Mouse (Mus musculus): ENCODE measurements around the gene Enpp1.
"Not testable (repeated sequence)": the region's sequence is repeated elsewhere in the genome, so short reads cannot be mapped to it uniquely, and the experiment has no call there.

The Enpp1 gene

DNA sequence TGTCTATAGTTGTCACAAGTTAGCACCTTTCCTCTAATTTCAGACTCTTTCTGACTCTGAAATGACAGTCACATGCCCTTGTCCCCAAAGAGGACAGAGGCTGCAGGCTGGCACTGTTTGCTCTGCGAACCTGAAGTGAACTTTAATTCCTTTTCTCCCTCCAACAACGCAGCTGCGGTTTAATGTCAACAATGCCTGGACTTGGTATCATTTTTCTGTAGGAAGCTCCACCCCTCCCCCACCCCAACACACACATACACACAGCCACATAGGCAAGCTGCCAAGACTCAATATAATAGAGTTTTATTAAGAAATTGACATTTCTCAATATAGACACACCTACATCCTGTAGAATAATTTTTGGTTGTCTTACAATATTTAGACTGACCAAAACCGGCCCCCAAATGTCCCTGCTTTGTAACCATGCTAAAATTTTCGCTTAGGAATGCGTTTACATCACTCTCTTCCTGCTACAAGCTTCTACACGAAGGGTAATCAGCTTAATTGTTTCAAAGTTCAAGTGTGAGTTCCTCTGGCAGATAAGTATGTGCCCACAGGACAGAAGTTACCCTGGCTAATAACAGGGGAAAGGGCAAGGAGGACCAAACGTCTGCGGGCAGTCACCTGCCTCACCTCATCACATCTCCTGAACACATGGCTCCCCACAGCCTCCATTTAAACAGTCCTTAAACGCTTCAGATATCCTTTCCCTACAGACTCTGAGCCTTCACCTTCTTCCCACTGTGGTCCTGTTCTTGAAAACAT is 73.5 kb downstream of the Enpp1 start:
- in situ Hi-C loops (cut with MboI, MseI) = no loop called here

DNA sequence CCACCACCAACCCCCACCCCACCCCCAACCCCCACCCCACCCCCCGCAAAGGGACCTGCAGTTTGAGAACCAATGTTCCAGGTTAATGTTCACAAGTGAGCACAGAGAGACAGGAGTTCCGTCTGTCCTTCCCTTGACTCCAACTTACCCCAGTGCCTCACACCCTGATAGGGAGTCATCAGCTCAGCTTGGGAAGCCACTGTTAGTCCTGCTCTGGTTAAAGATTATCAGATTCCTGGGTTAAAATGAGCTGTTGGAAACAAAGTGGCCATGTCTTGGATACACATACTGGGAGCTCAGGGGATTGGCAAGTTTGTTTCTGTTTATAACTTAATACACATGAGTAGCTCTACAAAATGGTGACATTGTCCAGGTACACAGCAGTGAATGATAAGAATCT is 75.0 kb downstream of the Enpp1 start:
- in situ Hi-C loops (cut with MboI, MseI) = no loop called here

DNA sequence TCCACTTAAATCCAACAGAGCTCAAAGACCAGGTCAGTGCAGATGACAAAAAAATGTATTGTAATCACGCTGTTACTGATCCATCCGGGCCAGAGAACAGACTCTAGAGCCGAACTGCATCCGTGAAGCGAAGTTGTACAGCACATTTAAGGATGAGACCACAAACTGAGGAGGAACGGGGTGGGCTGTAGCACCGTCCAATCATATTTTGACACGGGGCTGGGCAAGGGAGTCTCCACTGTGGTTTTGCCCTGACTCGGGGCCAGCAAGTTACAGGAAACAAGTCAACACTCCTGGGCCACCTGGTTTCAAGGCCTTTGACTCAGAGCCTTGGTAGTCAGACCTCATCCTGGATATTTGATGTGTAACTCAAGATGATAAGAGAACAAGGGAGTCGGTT is 76.1 kb downstream of the Enpp1 start:
- in situ Hi-C loops (cut with MboI, MseI) = no loop called here

DNA sequence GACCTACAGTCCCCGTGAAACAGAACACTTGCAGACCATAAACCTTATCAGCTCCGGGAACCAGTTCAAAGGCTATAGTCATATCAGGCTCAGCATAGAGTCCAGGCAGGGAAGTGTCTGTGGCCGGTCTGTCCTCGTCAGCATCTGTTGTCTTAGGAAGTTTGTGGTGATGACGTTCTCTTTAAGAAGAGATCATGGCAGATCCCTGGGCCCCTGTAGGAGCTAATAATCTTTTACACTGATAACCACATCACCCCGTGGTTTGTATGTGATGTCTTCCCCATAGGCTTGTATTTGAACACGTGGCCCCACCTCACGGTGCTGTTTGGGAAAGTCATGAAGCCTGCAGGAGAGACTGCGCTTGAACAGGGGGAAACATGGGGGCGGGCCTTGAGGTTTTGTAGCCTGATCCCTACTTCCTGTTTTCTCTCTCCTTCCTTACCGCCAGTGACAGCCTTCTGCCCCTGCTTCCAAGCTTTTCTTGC is 76.6 kb downstream of the Enpp1 start:
- in situ Hi-C loops (cut with MboI, MseI) = no loop called here

DNA sequence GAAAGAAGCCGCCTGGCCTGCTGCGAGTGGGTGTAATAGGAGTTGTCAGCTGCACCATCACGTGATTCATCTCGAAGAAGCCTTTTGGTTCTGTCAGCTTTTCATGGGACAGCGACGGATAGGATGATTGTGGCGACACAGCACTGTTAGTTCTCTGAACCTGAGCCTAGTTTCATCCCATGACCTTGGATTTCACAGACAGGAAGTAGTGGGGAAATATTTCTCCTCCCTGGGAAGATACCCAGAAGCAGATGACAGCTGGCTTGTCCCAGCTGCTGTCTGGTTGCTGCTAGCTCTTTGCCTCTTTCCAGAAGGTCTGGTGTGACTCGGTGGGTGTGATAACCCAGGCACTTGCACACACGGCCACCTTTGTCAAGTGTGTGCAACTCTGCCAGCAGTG is 77.7 kb downstream of the Enpp1 start:
- in situ Hi-C loops (cut with MboI, MseI) = no loop called here

DNA sequence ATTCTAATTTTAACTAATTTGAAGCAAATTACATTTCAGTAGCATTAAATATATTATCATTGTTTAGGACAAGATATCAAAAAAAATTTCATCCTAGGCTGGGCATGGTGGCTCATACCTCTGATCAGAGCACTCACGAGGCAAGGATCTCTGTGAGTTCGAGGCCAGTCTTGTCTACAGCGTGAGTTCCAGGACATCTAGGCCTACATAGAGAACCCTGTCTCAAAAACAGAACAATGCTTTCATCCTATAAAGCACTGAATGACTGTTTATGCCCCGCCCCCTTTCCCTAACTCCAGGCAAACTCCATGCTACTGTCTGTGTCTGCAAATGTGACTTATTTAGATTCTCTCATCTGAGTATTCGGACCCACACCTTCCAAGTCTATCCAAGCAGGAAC is 80.8 kb downstream of the Enpp1 start:
- in situ Hi-C loops (cut with MboI, MseI) = no loop called here

DNA sequence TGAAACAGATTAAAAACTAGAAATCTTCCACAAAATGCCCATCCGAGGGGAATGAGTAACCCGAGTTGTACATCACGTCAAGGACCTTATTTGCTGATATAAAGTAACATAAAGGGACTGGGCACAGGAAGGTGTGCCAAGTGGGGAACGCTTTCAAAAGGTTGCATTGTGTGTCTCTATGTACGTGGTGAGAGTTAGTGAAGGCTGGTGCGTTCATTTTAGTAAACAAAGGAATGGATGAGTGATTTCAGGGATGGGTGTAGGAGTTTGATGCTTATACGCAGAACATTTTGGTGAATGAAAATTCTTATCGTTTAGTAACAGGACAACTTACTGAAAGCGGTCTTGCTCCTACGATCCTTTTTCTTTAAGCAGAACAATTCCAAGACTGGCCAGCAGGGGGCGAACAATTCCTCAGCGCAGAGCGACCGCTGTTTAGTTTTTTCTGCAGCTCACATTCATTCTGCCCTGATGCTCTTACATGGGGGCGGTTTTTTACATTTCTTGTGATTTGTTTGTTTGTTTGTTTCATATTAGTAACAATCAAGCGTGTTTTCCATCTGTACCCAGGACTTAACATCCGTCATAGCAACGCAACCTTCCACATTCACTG is 81.4 kb downstream of the Enpp1 start:
- in situ Hi-C loops (cut with MboI, MseI) = no loop called here

DNA sequence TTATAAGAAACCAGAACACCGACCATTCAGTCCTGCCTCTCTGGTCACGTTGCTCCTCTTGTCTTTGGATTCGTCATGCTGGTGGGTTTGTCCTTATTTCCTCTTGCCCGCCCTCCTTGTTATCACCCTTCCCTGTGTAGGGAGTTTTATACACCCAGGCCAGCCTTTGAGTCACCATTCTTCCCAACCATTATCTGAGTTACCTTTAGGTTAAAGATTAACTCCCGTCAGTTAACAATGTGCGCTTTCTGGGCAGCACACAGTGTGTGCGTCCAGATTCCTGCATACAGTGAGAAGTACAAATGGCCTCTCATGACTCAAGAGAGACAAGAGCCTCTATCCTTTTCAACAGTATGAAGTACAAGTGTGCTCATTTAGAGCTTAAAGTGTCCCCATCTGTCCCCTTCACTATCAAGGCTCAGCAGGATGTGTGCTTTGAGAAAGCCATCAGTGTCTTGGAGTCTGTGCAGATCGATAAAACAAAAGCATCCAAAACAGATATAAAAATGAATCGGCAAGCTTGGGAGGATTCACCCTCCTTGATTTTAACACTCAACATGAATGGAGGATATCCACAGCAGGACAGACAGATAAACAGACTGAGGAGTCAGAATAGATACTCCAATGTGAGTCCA is 82.8 kb downstream of the Enpp1 start:
- in situ Hi-C loops (cut with MboI, MseI) = no loop called here

DNA sequence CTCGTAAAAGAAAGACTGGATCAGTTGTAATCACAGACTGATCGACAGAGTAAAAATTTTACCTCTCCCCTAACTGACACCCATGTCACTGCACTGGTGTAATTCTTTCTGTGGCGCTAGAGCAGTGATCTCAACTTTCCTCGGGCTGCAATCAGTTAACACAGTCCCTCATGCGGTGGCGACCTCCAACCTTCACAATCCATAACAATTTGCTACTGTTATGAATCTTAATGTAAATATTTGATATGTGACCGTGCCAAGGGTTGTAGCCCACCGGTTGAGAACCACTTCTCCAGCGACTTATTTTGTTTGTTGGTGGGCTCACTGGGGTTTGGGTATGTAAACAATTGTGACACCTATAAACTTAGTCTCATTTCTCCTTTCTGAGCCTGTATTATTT is 83.5 kb downstream of the Enpp1 start:
- in situ Hi-C loops (cut with MboI, MseI) = no loop called here

DNA sequence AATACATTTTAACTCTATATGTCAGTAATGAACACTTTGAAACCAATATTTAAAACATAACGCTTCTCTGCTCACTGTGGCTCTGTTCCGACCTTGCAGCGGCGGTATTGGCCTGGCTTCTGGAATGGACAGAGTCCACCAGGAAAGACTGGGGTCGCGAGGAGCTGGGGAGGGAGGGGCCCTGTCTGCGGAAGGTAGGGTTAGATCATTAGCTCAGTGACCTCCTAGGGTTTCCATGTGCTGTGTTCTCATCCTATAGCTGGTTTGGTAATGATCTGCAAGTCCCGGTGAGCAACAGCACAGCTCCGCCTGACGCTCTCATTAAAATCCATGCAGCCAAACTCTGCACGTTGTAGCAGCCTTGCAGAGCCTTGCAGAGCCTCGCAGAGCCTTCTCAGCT is 84.7 kb downstream of the Enpp1 start:
- in situ Hi-C loops (cut with MboI, MseI) = no loop called here

DNA sequence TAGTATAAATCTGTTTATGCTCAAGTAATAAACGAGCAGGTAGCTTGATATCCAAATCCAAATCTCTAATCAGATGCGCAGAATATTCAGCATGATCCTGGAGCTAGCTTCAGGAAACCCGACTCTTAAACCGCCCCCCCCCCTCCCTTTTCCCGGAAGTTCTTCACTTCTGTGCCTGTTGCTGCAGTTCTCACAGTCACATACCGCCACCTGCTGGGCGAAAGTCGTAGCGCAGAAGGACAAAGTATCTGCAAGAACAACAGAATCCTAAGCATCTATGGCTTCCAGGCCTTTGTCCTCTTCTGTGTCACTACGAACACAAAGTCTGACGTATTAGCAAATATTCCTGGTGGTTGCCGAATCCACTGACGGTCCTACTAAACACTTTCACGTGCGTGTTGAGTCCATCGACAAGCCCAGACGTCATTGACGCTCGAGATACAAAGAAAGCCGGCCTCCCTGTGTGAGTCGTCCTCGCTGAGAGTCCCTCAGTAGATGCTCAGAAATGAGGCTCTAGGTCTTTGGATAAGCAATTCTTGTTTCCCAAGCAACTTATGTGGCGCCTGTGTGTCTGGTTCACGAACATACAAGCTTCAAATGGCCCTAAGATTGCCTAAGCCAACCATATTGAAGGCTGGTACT is 86.8 kb downstream of the Enpp1 start:
- in situ Hi-C loops (cut with MboI, MseI) = no loop called here

DNA sequence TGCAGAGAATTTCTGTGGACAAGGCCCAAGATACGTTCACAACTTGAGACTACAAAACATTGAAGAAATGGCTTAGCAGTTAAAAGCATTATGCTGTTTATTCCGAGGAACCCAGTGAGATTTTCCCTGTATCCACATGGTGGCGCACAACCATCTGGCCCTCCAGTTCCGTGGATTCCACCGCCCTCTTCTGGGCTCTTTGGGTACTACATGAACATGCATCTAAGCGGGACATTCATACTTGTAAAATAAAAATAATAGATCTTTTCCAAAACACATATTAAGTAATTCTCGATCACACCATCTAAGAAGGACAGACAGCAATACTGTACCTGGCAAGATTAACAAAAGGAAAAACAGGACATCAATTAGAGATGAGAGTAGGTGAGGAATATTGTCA is 89.4 kb downstream of the Enpp1 start:
- in situ Hi-C loops (cut with MboI, MseI) = no loop called here

DNA sequence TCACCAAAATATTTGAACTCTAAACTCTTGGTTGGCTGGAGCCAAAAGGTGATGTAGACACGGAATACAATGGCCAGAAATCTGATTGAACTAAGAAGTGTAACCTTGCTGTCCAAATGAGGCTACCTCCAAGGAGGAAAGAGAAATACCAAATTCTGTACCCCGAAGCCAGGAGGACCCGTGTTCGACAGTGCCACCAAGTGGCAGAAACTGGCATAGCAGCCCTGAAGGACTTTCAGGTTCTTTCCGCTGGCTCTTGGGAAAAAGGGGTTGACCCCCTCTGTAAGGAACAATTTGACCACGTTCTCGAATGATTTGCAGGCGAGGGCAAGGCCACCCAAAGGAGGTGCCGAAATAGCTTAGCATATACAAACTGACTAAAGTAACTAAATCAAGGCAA is 90.4 kb downstream of the Enpp1 start:
- in situ Hi-C loops (cut with MboI, MseI) = no loop called here

DNA sequence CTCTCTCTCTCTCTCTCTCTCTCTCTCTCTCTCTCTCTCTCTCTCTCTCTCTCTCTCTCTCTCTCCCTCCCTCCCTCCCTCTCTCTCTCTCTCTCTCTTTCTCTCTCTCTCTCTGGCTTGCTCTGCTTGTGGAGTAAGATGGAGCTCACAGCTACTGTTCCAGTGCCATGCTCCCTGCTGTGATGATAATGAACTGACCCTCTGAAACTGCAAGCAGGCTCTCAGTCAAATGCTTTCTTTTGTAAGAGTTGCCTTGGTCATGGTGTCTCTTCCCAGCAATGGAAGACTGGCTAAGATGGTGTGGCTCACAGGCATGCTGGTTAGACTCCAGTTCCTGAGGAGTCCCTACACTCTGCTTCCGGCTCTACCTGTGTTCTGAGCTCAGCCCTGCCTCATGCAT is 95.4 kb downstream of the Enpp1 start:
- in situ Hi-C loops (cut with MboI, MseI) = not testable (repeated sequence)

DNA sequence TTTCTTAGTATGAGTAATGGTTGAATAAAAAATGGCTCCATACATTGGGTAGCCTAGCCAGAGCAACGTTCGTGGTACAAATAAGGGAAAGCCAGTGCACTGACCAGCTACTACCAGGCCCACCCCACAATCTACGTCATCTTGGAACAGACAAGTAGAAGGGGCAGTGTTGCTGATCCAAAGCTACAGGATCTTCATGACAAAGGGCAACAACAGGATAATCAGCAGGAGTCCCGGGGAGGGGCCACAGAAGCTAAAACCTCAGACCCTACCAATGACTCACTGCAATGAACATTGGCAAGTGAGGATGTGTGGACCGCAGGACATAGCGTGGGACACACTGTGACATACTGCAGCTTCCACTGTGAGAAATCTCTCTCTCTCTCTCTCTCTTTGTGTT is 96.2 kb downstream of the Enpp1 start:
- in situ Hi-C loops (cut with MboI, MseI) = no loop called here

DNA sequence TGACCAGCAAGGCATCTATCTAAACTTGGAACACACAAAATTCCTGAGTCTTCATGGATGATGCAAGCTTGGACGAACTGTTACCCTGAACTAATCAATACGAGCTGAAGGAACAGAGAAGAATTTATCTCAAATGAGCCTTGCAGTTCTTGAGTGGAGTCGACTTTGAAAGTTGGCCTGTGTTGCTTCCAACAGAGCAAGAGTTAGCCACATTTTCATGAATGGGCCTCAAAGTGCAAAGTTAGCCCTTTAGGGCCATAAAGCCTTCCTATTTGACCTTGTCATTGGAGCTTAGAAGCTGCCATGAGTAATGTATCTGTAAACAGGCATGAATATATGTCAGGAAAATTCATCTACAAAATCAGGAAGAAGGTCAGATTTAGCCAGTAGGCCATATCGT is 97.2 kb downstream of the Enpp1 start:
- in situ Hi-C loops (cut with MboI, MseI) = no loop called here

DNA sequence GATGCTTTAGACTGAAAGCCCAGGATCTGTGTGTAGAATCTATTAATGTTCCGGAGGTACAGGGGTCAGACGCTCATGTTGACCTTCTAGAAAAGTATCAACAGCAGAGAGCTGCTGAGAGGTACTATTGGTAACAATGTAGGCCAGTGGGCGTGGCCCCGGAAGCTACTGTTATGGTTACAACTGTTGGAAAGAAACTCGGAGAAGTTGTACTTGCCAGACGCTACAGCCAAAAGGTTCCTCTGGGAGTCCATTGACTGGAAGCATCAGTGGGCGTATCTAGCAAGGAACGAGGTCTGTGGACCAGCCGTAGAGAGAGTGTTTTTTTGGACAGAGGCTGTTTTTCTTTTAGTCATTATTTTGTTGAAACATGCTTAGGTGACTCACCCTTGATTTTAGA is 102.2 kb downstream of the Enpp1 start:
- in situ Hi-C loops (cut with MboI, MseI) = no loop called here

DNA sequence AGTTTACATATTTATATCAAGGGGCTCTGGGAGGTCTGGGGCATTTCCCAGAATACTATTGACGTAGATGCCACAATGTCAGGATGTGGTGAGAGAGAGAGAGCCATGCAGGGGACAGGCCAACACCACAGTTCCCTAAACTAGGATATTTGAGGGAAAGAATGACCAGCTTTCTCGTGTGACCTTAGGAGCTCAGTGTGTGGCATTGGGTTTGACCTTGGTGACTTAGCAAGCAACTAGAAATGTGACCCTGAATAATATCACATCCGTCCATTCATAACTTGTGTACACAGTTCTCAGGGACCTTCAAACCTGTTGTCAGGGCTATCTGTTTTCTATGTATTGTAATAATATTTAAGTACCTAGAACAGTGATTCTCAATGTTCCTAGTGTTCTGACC is 102.8 kb downstream of the Enpp1 start:
- in situ Hi-C loops (cut with MboI, MseI) = no loop called here

DNA sequence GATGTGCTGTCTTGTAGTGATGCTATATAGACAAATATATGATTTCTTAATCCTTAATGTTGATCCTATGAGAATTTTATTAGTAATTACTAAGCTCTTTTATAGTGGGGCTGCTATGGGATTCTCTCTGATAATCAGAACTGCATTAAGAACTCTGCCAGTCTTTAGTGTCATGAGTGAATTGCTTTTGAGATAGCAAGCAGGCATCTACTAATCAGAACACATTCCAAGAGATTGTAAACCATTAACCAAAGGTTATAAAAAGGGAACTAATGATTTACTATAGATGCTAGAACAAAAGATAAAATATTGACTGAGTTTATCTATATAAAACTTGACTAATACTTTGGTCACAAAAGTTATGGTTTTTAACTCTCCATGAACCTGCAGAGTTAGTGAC is 108.2 kb downstream of the Enpp1 start:
- in situ Hi-C loops (cut with MboI, MseI) = no loop called here

DNA sequence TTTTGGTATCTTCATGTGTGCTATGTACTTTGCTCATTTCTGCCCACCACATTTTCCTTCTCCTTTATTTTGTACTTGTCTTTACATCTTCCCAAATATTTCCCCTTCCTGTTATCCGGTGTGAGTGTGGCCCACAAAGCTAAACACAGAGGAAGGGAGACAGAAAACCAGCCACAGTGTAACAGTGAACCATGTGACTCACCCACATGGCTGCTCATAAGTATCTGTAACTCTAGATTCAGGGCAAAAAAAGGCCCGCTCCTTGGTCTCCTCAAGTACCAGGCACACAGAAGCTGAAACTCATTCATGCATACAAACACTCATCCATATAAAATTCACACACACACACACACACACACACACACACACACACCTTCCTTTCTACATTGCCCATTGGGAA is 108.9 kb downstream of the Enpp1 start:
- in situ Hi-C loops (cut with MboI, MseI) = no loop called here

DNA sequence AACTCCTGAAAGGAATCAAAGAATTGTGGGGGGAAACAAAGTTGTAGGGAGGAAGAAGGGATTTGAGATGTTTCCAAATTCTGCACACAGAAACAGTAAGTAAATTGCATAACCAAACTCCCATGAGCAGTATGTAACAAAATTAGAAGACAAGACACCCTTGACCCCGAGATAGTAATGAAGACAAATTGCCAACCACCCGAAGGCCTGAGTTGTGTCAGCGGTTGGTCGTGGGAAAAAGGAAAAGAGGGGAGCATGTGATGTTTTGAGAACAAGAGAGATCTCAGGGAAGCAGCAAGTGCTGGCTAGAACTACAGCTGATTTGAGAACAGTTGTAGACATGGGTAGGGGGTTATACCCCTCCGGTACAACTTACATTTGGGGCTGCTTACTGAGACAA is 112.2 kb downstream of the Enpp1 start:
- in situ Hi-C loops (cut with MboI, MseI) = no loop called here

DNA sequence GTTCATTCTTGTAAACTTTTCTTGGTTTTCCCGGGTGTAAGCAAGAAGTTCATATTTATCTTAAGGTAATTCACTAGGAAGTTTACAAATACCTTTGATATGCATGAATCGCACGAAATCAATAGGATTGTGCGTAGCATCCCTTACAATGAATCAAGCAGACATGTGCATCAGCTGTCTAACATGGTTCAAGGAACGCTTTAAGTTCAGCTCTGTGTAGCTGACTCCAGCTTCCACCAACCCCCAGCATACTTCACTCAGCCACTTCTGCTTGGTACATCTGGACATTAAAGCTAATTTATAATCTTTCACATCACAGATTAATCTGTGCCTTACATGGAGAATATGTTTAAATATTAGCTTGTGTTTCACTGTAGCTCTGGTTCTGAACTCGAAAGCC is 113.3 kb downstream of the Enpp1 start:
- in situ Hi-C loops (cut with MboI, MseI) = no loop called here

DNA sequence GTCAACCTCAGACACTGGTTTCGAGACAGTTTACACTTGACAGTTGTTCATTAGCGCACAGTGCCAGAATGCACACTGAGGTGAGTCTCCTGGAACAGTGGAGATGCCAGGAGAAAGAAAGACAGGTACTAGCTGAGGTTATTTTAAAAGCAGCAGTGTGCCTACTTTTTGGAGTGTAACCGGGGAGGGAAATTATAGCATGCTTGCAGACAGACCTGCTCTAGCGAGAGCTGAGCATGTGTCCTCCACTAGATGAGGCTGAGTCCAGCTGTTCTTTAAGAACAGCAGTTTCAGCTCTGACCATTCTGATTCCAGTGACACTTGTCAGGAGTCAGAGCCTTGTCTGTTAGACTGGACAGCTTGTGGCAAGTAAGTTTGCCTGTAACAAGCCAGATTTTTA is 114.2 kb downstream of the Enpp1 start:
- in situ Hi-C loops (cut with MboI, MseI) = no loop called here

Measured in T-helper 2 cell (primary cell).